Mouse (Mus musculus): ENCODE data around the gene Btn1a1. TPM values are rescaled to one million over a fixed set of nuclear protein-coding genes. Genes with fewer than 3 reads are reported as not detected.

The Btn1a1 gene
- polyA plus RNA-seq, 1 experiment from 2014 or later = 0.09 TPM

GRCm38 (mm10) chr13:23450398-23450797 is 15.3 kb downstream of the Btn1a1 start:
- Histone ChIP-seq H3K27me3 (ENCODE audit: control insufficient read depth, insufficient read depth, low read length) (no peaks in the 10 kb centered on the region), H3K4me2 (ENCODE audit: low read length) (peak overlapping the region; percentile 77), H3K9ac (replicated peaks; ENCODE audit: low read length) (peak overlapping the region; percentile 50), H3K9me3 (ENCODE audit: control insufficient read depth, low read length) (no peaks in the 10 kb centered on the region), H3K4me3 (replicated peaks; ENCODE audit: low read depth, low read length) (peak overlapping the region; percentile 53), H3K27ac (replicated peaks; ENCODE audit: low read depth, low read length) (peak overlapping the region; percentile 72), H3K36me3 (ENCODE audit: control insufficient read depth, insufficient read depth, low read length) (no peaks in the 10 kb centered on the region), H3K4me1 (ENCODE audit: control insufficient read depth, insufficient read depth, low read length) (0 out of 2 replicates have a peak, but pooled peaks cover 5% of the 10 kb centered on the region)
- ATAC-seq (ENCODE audit: low FRiP score, low TSS enrichment) (peak; percentile 27; the same call in 1 of the 2 replicates), DNase-seq (peak; percentile 96)
- 0% methylated on average over 15 of the region's 15 CpGs for WGBS

DNA sequence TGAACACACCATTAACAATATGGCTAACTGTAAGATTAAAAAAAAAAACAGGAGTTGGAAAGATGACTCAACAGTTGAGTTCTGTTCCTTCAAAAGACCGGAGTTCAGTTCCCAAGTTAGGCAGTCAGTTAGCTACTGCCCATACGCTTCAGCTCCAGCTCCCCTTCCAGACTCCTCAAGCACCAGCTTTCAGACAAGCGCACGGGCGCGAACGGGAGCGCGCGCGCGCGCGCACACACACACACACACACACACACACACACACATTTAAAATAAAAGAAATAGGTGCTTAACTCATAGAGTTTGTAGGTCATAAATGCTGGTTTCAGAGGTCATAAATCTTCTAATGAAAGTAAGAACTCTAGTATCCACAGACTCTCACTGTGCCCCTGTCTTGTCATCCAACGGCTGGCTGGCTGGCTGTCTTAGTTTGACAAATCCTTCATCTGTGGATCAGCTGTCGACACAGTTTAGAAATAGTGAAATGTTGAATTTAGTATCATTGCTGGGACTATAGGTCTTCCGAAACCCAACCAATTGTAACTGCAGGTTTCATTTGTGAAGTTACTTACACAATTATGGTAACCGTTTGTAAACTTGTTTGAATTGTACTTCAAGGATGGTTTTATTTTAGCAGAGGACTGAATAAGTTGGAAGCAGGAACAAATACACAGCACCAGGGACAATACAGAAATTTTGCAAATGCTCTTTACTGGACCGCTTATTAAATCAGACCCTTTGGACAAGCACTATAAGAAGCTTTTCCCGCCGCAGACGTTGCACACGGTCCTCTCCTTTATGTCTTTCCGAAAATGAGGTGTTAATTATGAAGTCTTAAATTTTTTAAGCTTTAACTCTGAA is 16.2 kb downstream of the Btn1a1 start:
- 0 out of 2 replicates have a peak overlapping the region, but pooled peaks have one; percentile 17 for H3K27ac ChIP-seq (replicated peaks; ENCODE audit: low read depth, low read length)
- peak overlapping the region; percentile 50 for H3K9ac ChIP-seq (replicated peaks; ENCODE audit: low read length)
- H3K9me3 ChIP-seq (ENCODE audit: control insufficient read depth, low read length) = no peaks in the 10 kb centered on the region
- ATAC-seq (ENCODE audit: low FRiP score, low TSS enrichment) (no peak), DNase-seq (peak; percentile 84)
- peak overlapping the region; percentile 77 for H3K4me2 ChIP-seq (ENCODE audit: low read length)
- H3K27me3 ChIP-seq (ENCODE audit: control insufficient read depth, insufficient read depth, low read length) = no peaks in the 10 kb centered on the region
- no peaks in the 10 kb centered on the region for H3K36me3 ChIP-seq (ENCODE audit: control insufficient read depth, insufficient read depth, low read length)
- H3K4me3 ChIP-seq (replicated peaks; ENCODE audit: low read depth, low read length) = peak overlapping the region; percentile 53
- under 1% methylated on average over 24 of the region's 24 CpGs for WGBS
- peaks cover 9% of the 10 kb centered on the region for H3K4me1 ChIP-seq (ENCODE audit: control insufficient read depth, insufficient read depth, low read length)

GRCm38 (mm10) chr13:23448758-23449157 is 16.9 kb downstream of the Btn1a1 start:
- Histone ChIP-seq H3K36me3 (ENCODE audit: control insufficient read depth, insufficient read depth, low read length) (no peaks in the 10 kb centered on the region), H3K4me3 (replicated peaks; ENCODE audit: low read depth, low read length) (peak overlapping the region; percentile 53), H3K4me1 (ENCODE audit: control insufficient read depth, insufficient read depth, low read length) (peaks cover 15% of the 10 kb centered on the region), H3K27ac (replicated peaks; ENCODE audit: low read depth, low read length) (no peak overlapping the region), H3K27me3 (ENCODE audit: control insufficient read depth, insufficient read depth, low read length) (no peaks in the 10 kb centered on the region), H3K9ac (replicated peaks; ENCODE audit: low read length) (no peak overlapping the region), H3K4me2 (ENCODE audit: low read length) (peak overlapping the region; percentile 77), H3K9me3 (ENCODE audit: control insufficient read depth, low read length) (no peaks in the 10 kb centered on the region)
- 64% methylated on average over 3 of the region's 3 CpGs for WGBS
- no peak for ATAC-seq (ENCODE audit: low FRiP score, low TSS enrichment)
- no peak for DNase-seq

- H3K36me3 ChIP-seq (ENCODE audit: control insufficient read depth, insufficient read depth, low read length) = no peaks in the 10 kb centered on the region
- peak overlapping the region; percentile 97 for H3K27ac ChIP-seq (replicated peaks; ENCODE audit: low read depth, low read length)
- H3K9me3 ChIP-seq (ENCODE audit: control insufficient read depth, low read length) = no peaks in the 10 kb centered on the region
- ATAC-seq (ENCODE audit: low FRiP score, low TSS enrichment) = peak; percentile 67
- DNase-seq = peak; percentile 94
- under 1% methylated on average over 16 of the region's 16 CpGs for WGBS
- H3K4me3 ChIP-seq (replicated peaks; ENCODE audit: low read depth, low read length) = peak overlapping the region; percentile 62
- peak overlapping the region; percentile 70 for H3K4me2 ChIP-seq (ENCODE audit: low read length)
- H3K9ac ChIP-seq (replicated peaks; ENCODE audit: low read length) = peak overlapping the region; percentile 30; the same call in 1 of the 2 replicates
- peaks cover 15% of the 10 kb centered on the region for H3K4me1 ChIP-seq (ENCODE audit: control insufficient read depth, insufficient read depth, low read length)
- no peaks in the 10 kb centered on the region for H3K27me3 ChIP-seq (ENCODE audit: control insufficient read depth, insufficient read depth, low read length)
Observed at GRCm38 (mm10) chr13:23446498-23446952, 19.2 kb downstream of the Btn1a1 start.

DNA sequence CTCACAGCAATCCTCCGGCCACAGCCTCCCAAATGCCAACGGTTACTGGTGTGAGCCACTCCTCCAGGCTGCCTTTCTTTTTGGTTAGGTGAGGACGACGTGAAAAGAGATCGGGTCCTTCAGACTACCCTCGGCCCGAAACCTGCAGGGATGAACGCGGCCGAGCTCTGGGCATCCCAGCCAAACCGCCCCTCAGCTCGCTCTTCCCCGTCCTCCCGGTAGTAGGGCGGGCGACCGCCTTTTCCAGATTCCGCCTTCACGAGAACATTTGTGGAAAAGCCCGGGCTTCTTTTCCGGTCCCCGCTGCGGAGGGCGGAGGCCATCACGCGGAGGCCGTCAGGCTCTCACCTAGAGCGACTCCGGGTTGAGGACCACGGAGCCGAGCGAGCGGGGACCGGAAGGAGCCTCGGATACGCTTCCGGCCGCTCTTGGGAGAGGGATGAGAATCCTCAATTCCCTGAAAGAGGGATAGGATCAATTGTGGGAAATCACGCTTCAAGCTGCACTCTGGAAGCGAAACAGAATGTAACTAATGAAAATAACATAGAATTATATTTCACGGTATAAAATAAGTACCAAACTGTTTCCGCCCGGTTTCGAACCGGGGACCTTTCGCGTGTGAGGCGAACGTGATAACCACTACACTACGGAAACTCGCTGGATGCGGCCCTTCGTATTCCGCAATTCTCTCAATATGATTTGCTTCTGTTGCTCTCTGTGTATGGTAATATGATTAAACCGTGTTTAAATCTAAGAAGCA is 20.0 kb downstream of the Btn1a1 start:
- WGBS = under 1% methylated on average over 55 of the region's 55 CpGs
- H3K27ac ChIP-seq (replicated peaks; ENCODE audit: low read depth, low read length) = peak overlapping the region; percentile 97
- ATAC-seq (ENCODE audit: low FRiP score, low TSS enrichment) = peak; percentile 93
- no peaks in the 10 kb centered on the region for H3K9me3 ChIP-seq (ENCODE audit: control insufficient read depth, low read length)
- no peaks in the 10 kb centered on the region for H3K27me3 ChIP-seq (ENCODE audit: control insufficient read depth, insufficient read depth, low read length)
- H3K4me3 ChIP-seq (replicated peaks; ENCODE audit: low read depth, low read length) = peak overlapping the region; percentile 62
- H3K9ac ChIP-seq (replicated peaks; ENCODE audit: low read length) = peak overlapping the region; percentile 86
- DNase-seq = peak; percentile 97
- no peaks in the 10 kb centered on the region for H3K36me3 ChIP-seq (ENCODE audit: control insufficient read depth, insufficient read depth, low read length)
- H3K4me1 ChIP-seq (ENCODE audit: control insufficient read depth, insufficient read depth, low read length) = peaks cover 15% of the 10 kb centered on the region
- H3K4me2 ChIP-seq (ENCODE audit: low read length) = peak overlapping the region; percentile 70

GRCm38 (mm10) chr13:23445156-23445555 is 20.5 kb downstream of the Btn1a1 start:
- Histone ChIP-seq H3K4me1 (ENCODE audit: control insufficient read depth, insufficient read depth, low read length) (peaks cover 15% of the 10 kb centered on the region), H3K36me3 (ENCODE audit: control insufficient read depth, insufficient read depth, low read length) (no peaks in the 10 kb centered on the region), H3K27me3 (ENCODE audit: control insufficient read depth, insufficient read depth, low read length) (no peaks in the 10 kb centered on the region), H3K9ac (replicated peaks; ENCODE audit: low read length) (peak overlapping the region; percentile 86), H3K27ac (replicated peaks; ENCODE audit: low read depth, low read length) (peak overlapping the region; percentile 97), H3K4me3 (replicated peaks; ENCODE audit: low read depth, low read length) (peak overlapping the region; percentile 62), H3K9me3 (ENCODE audit: control insufficient read depth, low read length) (no peaks in the 10 kb centered on the region), H3K4me2 (ENCODE audit: low read length) (peak overlapping the region; percentile 70)
- peak; percentile 11; the same call in 1 of the 2 replicates for ATAC-seq (ENCODE audit: low FRiP score, low TSS enrichment)
- no peak for DNase-seq
- 4% methylated on average over 10 of the region's 10 CpGs for WGBS

DNA sequence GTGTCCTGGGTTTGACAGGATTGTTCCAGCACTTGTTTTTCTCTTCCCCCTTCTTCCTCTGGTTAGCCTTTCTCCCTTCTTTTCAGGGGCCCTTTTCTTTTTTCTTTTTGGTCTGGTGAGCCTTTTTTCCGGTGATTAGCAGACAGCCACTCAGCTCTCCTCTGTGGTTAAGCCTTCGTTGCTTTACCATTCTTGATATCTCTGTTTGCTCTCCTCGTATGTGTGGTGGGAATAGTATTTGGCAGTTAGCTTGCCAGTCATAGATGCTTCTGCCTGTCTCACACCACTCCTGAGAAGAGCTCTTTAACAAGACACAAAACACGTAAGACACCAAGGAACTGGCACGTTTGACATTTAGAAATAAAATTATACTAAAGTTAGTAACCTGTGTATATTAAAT is 21.2 kb downstream of the Btn1a1 start:
- 33% methylated on average over 5 of the region's 5 CpGs for WGBS

GRCm38 (mm10) chr13:23439901-23440300 is 25.8 kb downstream of the Btn1a1 start:
- DNase-seq = no peak
- Histone ChIP-seq H3K27ac (replicated peaks; ENCODE audit: low read depth, low read length) (no peak overlapping the region), H3K4me3 (replicated peaks; ENCODE audit: low read depth, low read length) (no peak overlapping the region), H3K9ac (replicated peaks; ENCODE audit: low read length) (no peak overlapping the region), H3K4me1 (ENCODE audit: control insufficient read depth, insufficient read depth, low read length) (peaks cover 11% of the 10 kb centered on the region), H3K27me3 (ENCODE audit: control insufficient read depth, insufficient read depth, low read length) (no peaks in the 10 kb centered on the region), H3K4me2 (ENCODE audit: low read length) (no peak overlapping the region), H3K36me3 (ENCODE audit: control insufficient read depth, insufficient read depth, low read length) (no peaks in the 10 kb centered on the region), H3K9me3 (ENCODE audit: control insufficient read depth, low read length) (no peaks in the 10 kb centered on the region)
- no peak for ATAC-seq (ENCODE audit: low FRiP score, low TSS enrichment)
- 62% methylated on average over 10 of the region's 10 CpGs for WGBS

More for the DNA sequence above, 21.2 kb downstream of the Btn1a1 start:
- Histone ChIP-seq H3K9ac (replicated peaks; ENCODE audit: low read length) (peak overlapping the region; percentile 86; the same call in 1 of the 2 replicates), H3K9me3 (ENCODE audit: control insufficient read depth, low read length) (no peaks in the 10 kb centered on the region), H3K4me3 (replicated peaks; ENCODE audit: low read depth, low read length) (peak overlapping the region; percentile 62), H3K27me3 (ENCODE audit: control insufficient read depth, insufficient read depth, low read length) (no peaks in the 10 kb centered on the region), H3K36me3 (ENCODE audit: control insufficient read depth, insufficient read depth, low read length) (no peaks in the 10 kb centered on the region), H3K4me2 (ENCODE audit: low read length) (peak overlapping the region; percentile 70), H3K4me1 (ENCODE audit: control insufficient read depth, insufficient read depth, low read length) (peaks cover 15% of the 10 kb centered on the region), H3K27ac (replicated peaks; ENCODE audit: low read depth, low read length) (0 out of 2 replicates have a peak overlapping the region, but pooled peaks have one; percentile 33)
- DNase-seq (no peak), ATAC-seq (ENCODE audit: low FRiP score, low TSS enrichment) (no peak)
